Mouse (Mus musculus) hindbrain, embryonic 16.5 days (tissue): ENCODE results near the gene Mlx. TPM values are rescaled to one million over a fixed set of nuclear protein-coding genes. Genes with fewer than 3 reads are reported as not detected.

Experiments used
- ATAC-seq: fragments of 200-750 bp; cut with Nextera tagmentation; 2 replicates; pipeline ENCODE4 v1.8.0; 2017; ENCODE audit warnings: moderate TSS enrichment, moderate library complexity
- H3K27ac ChIP-seq: fragments of 300-500 bp; sonication (generic); 2 replicates; pipeline ENCODE4 v1.5.1; 2014; ENCODE audit warnings: low read depth, mild to moderate bottlenecking, control low read depth, low read length, moderate library complexity
- H3K27me3 ChIP-seq: fragments of 300-500 bp; sonication (generic); replicated peaks from 2 replicates; pipeline ENCODE4 v1.6.1; 2014; ENCODE audit warnings: low read length; ENCODE audit not compliant: control insufficient read depth, insufficient read depth
- H3K36me3 ChIP-seq: fragments of 300-500 bp; sonication (generic); 2 replicates; pipeline ENCODE4 v1.6.1; 2014; ENCODE audit warnings: mild to moderate bottlenecking, low read length, moderate library complexity, mixed read lengths; ENCODE audit not compliant: control insufficient read depth, insufficient read depth
- H3K4me1 ChIP-seq: fragments of 300-500 bp; sonication (generic); 2 replicates; pipeline ENCODE4 v1.6.1; 2014; ENCODE audit warnings: low read depth, low read length; ENCODE audit not compliant: control insufficient read depth, insufficient read depth
- H3K4me2 ChIP-seq: fragments of 300-500 bp; sonication (generic); 2 replicates; pipeline ENCODE4 v1.6.1; 2014; ENCODE audit warnings: mild to moderate bottlenecking, low read length, control low read depth, moderate library complexity
- H3K4me3 ChIP-seq: fragments of 300-500 bp; sonication (generic); 2 replicates; pipeline ENCODE4 v1.5.1; 2014; ENCODE audit warnings: mild to moderate bottlenecking, low read length, control low read depth, moderate library complexity
- H3K9ac ChIP-seq: fragments of 300-500 bp; sonication (generic); 2 replicates; pipeline ENCODE4 v1.6.1; 2014; ENCODE audit warnings: low read depth, mild to moderate bottlenecking, control low read depth, low read length, moderate library complexity
- H3K9me3 ChIP-seq: fragments of 300-500 bp; sonication (generic); 2 replicates; pipeline ENCODE4 v1.6.1; 2014; ENCODE audit warnings: mild to moderate bottlenecking, low read length, moderate library complexity; ENCODE audit not compliant: control insufficient read depth
- WGBS: fragments of 180-500 bp; shearing (Covaris S2); extraction: QIAGEN DNeasy Blood & Tissue Kit; methylation state at CpG from one replicate; pipeline ENCODE4 v1.1.7; 2014; 5-methylcytosine and 5-hydroxymethylcytosine counted together
- polyA plus RNA-seq: library from polyadenylated mRNA; unstranded; fragments of >200 nt; fragmentation: Nextera tagmentation; extraction: Ambion mirVana; gene quantifications from 2 replicates; pipeline ENCODE4 v1.2.1, GENCODE M21; 2015

Gene Mlx
- polyA plus RNA-seq, 1 experiment from 2014 or later = 101 TPM

GRCm38 (mm10) chr11:101062971-101063675 lies 24.0 kb upstream of the Mlx start:
- Histone ChIP-seq H3K9me3 (no peaks in the 10 kb centered on the region), H3K4me3 (no peak overlapping the region), H3K4me2 (no peak overlapping the region), H3K4me1 (peaks cover 6% of the 10 kb centered on the region), H3K27ac (peak overlapping the region; percentile 55), H3K9ac (no peak overlapping the region), H3K27me3 (no peaks in the 10 kb centered on the region), H3K36me3 (peaks cover 20% of the 10 kb centered on the region)
- 72% methylated on average over 14 of the region's 14 CpGs for WGBS
- ATAC-seq = no peak

DNA sequence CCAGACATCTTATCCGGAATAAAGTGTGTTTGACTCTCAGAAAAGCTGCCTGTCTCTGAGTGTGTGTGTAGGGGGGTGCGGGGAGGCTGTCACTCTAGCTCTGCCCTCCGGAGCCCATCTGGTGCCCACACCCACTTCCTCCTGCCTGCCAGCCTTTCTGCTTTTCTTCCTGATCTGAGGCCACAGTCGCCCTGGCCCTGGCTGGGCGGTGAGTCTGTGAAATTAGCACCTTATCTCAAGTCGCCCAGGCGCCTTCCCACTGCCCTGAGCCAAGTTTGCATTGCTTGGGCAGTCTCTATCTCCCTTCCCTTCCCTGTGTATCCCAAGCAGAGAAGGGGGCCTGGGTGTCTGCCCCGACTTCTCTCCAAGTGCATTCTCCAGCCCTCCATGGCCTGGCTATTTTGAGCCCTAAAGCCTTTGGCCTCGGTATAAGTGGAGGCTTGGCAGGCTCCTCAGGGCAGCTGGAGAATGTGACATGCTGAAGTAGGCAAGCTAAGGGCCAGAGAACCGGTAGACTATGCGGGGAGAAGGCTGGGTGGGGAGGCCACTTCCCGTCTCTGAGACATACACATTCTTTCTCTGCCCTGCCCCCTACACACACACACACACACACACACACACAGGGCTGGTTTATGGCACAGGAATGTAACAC lies 23.3 kb upstream of the Mlx start:
- no peak overlapping the region for H3K4me3 ChIP-seq
- 56% methylated on average over 12 of the region's 12 CpGs for WGBS
- no peak overlapping the region for H3K9ac ChIP-seq
- H3K27ac ChIP-seq = peak overlapping the region; percentile 55
- H3K9me3 ChIP-seq = no peaks in the 10 kb centered on the region
- H3K4me2 ChIP-seq = no peak overlapping the region
- H3K27me3 ChIP-seq = no peaks in the 10 kb centered on the region
- peaks cover 6% of the 10 kb centered on the region for H3K4me1 ChIP-seq
- ATAC-seq = no peak
- H3K36me3 ChIP-seq = peaks cover 17% of the 10 kb centered on the region

- H3K27ac ChIP-seq = peak overlapping the region; percentile 55; the same call in 1 of the 2 replicates
- ATAC-seq = no peak
- H3K9ac ChIP-seq = no peak overlapping the region
- WGBS = 72% methylated on average over 4 of the region's 4 CpGs
- no peaks in the 10 kb centered on the region for H3K27me3 ChIP-seq
- H3K9me3 ChIP-seq = no peaks in the 10 kb centered on the region
- H3K4me1 ChIP-seq = peaks cover 10% of the 10 kb centered on the region
- H3K4me3 ChIP-seq = no peak overlapping the region
- H3K36me3 ChIP-seq = peaks cover 17% of the 10 kb centered on the region
- no peak overlapping the region for H3K4me2 ChIP-seq
Measured at GRCm38 (mm10) chr11:101064462-101064861, 22.6 kb upstream of the Mlx start.

DNA sequence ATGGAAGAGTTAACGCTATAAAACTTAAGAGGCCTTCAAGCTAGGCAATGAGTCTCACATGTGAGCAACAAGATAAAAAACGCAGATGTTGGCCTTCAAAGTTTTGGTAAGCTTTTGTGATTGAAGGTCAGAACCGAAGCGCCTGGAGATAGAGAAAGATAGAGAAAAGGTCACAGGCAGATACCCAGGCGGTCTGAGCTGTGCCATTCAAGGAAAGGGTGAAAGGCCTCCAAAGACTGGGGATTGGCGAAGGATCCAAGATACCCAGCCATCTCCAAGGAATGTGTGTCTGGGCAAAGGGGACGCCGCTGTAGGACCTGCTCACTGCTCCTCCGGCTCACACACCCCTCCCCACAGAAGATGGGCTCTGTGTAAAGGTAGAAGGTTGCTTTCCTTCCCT lies 22.1 kb upstream of the Mlx start:
- Histone ChIP-seq H3K9ac (no peak overlapping the region), H3K27me3 (no peaks in the 10 kb centered on the region), H3K4me3 (no peak overlapping the region), H3K4me1 (peaks cover 11% of the 10 kb centered on the region), H3K27ac (no peak overlapping the region), H3K4me2 (no peak overlapping the region), H3K36me3 (peaks cover 17% of the 10 kb centered on the region), H3K9me3 (no peaks in the 10 kb centered on the region)
- ATAC-seq = no peak
- 95% methylated on average over 9 of the region's 9 CpGs for WGBS

GRCm38 (mm10) chr11:101066549-101067412 lies 20.3 kb upstream of the Mlx start:
- Histone ChIP-seq H3K9me3 (no peaks in the 10 kb centered on the region), H3K27ac (peak overlapping the region; percentile 32; the same call in 1 of the 2 replicates), H3K36me3 (peaks cover 12% of the 10 kb centered on the region; the same call in 1 of the 2 replicates), H3K4me1 (peaks cover 19% of the 10 kb centered on the region), H3K27me3 (no peaks in the 10 kb centered on the region), H3K9ac (peak overlapping the region; percentile 59), H3K4me2 (peak overlapping the region; percentile 63), H3K4me3 (peak overlapping the region; percentile 33)
- 22% methylated on average over 18 of the region's 18 CpGs for WGBS
- ATAC-seq = no peak

- 4% methylated on average over 35 of the region's 35 CpGs for WGBS
- Histone ChIP-seq H3K4me2 (peak within 1 kb of the TSS; percentile 77), H3K27me3 (no peaks in the 10 kb centered on the region), H3K4me3 (peak within 1 kb of the TSS; percentile 64), H3K27ac (peak within 1 kb of the TSS; percentile 84), H3K9me3 (no peaks in the 10 kb centered on the region), H3K36me3 (no peaks in the 10 kb centered on the region), H3K9ac (peak within 1 kb of the TSS; percentile 94), H3K4me1 (peaks cover 19% of the 10 kb centered on the region)
- peak; percentile 90 for ATAC-seq
Measured at GRCm38 (mm10) chr11:101069391-101070188, 17.5 kb upstream of the Mlx start, which contains the start of gene Naglu. TSS of gene Naglu (plus strand) at chr11:101070012.

- no peaks in the 10 kb centered on the region for H3K27me3 ChIP-seq
- WGBS = under 1% methylated on average over 19 of the region's 36 CpGs
- peak overlapping the region; percentile 84 for H3K27ac ChIP-seq
- no peaks in the 10 kb centered on the region for H3K36me3 ChIP-seq
- peak overlapping the region; percentile 77 for H3K4me2 ChIP-seq
- no peaks in the 10 kb centered on the region for H3K9me3 ChIP-seq
- H3K4me1 ChIP-seq = peaks cover 19% of the 10 kb centered on the region
- peak overlapping the region; percentile 64 for H3K4me3 ChIP-seq
- ATAC-seq = peak; percentile 74
- H3K9ac ChIP-seq = peak overlapping the region; percentile 94
Measured at GRCm38 (mm10) chr11:101070189-101070527, 16.9 kb upstream of the Mlx start.

- peak overlapping the region; percentile 77 for H3K4me2 ChIP-seq
- no peak for ATAC-seq
- H3K36me3 ChIP-seq = no peaks in the 10 kb centered on the region
- H3K4me3 ChIP-seq = peak overlapping the region; percentile 64
- peaks cover 19% of the 10 kb centered on the region for H3K4me1 ChIP-seq
- H3K27me3 ChIP-seq = no peaks in the 10 kb centered on the region
- no peaks in the 10 kb centered on the region for H3K9me3 ChIP-seq
- 57% methylated on average over 6 of the region's 6 CpGs for WGBS
- no peak overlapping the region for H3K9ac ChIP-seq
- no peak overlapping the region for H3K27ac ChIP-seq
Measured at GRCm38 (mm10) chr11:101070987-101071386, 16.1 kb upstream of the Mlx start.
